Mouse (Mus musculus) erythroblast, embryonic 14.5 days (primary cell): ENCODE data around the gene Zfp961.

Experiments
- GATA1 ChIP-seq: IDR thresholded peaks from 2 replicates; pipeline ENCODE4 v1.6.1; 2012; ENCODE audit warnings: low read length, inconsistent platforms, mixed read lengths
- TAL1 ChIP-seq: IDR thresholded peaks from 3 replicates; pipeline ENCODE4 v1.6.1; 2012; ENCODE audit warnings: low read length, inconsistent platforms, mixed read lengths

- TF ChIP-seq GATA1 (no peak), TAL1 (no peak)
These were observed 44.0 kb upstream of the Zfp961 start for GRCm38 (mm10) chr8:71906809-71907208.
